Mouse (Mus musculus) G1E-ER4 (cell line): ENCODE data around the gene Wdr17. TPM values are rescaled to one million over a fixed set of nuclear protein-coding genes. Genes with fewer than 3 reads are reported as not detected.

Experiments
- GATA1 ChIP-seq: IDR thresholded peaks from one replicate; pipeline ENCODE4 v1.8.0; 2012; ENCODE audit warnings: low read length, inconsistent platforms
- polyA plus RNA-seq: library from polyadenylated mRNA; stranded (reverse); fragments of >175 nt; gene quantifications from 2 replicates; pipeline ENCODE4 v1.2.3, GENCODE M21; 2012

The Wdr17 gene
- not detected in 2 replicates for polyA plus RNA-seq

DNA sequence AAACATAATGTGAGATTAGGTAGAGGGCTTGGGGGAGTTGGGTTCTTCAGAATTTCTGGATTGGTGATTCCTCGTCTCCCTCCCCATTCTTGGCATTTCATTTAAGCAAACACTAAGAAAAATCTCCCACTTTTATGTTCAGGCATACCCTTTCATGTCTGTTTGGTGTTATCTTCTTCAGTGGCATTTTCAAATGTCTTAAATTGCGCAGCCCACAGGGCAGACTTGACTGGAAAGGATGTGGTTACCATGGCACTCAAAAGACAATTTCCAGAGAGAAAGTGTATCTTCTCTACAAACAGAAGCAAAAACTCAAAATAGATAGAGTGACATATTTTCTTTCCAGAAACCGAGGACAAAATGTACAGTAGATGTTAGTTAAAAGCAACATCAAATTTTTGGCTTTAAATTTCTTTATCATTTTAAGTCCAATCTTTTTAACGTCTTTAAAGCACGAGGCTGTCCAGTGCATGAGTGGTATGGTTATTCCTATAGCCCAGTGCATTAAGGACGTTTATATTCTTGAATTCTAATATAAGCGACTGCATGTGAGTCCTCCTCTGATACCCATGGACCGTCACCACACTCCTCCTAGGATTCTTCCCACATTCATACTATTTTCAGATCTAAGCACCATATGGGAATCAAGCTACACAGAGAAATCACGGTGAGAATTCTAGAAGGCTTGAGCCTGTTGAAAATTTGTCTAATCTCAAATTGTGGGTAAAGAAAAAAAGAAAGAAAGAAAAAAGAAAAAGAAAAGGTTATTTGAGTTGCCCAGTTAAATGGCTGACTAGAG is at the start of gene Wdr17:
TSS of gene Wdr17 (minus strand) at position 198 of the 799 bp plus-strand sequence.
- no peak for TF ChIP-seq GATA1

DNA sequence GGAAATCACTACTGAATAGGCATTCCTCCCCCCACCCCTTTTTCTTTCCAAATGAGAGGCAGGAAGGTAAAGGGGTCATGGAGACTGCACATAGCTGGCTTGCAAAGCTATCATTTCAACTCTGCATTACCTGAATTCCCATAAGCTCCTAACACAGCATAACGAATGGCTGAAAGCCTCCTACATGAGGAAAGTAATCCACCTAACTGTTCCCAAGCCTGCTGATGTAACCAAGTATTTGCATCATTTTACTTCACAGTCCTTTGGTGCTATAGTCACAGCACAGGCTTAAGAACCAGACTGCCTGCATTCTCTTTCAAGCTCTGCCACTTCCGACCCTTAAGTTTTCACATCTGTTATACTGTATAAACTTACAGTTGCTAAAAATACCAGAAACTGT is 45.3 kb upstream of the Wdr17 start:
- TF ChIP-seq GATA1, result no peak

DNA sequence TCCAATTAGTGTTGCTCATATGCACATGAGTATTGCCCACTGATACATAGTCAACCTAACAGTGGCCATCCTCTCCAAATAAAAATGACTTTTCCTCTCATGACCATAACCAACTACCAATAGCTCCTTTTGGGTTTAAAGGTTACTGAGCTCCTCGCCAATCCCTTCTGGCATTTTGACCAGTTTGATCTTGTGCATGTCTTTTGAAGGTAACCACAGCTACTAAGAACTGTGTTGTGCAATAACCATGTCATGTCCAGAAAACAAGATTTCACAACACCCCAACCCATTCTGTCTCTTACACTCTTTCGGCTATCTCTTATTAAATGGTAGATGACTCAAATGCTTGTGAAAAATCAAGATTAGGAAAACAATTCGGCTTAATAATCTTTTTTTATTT is 38.0 kb upstream of the Wdr17 start:
- TF ChIP-seq GATA1, result no peak

DNA sequence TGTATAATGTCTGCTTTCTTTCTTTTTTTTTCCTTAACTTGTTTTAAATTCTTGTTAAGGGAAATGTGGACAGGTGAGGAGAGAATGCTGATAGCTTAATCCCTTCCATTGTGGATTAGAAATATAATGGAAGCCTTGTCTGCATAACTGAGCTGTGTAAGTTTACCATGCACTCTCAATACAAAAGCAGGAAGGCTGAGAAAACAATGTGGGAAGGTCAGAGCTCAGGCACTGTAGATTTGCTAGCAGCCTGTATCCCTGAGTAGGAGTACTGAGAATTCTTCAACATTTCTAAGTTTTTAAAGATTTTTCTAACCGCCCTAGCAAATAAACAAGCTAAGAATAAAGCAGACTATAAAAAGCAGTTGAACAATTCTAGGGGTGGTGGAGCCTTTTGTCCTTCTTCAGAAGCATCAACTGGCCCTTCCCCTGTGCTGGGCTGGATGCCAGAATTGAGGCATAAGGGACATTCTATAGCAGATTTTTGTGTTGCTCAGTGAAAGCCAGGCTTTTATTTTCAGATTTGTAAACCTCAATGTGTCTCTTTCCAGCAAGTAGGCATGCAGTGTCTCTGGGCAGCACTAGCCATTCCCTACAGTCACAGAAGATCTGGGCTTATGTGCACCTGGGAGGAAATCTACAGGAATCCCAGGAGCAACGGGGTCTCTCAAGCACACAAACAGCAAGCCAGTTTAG is 35.3 kb upstream of the Wdr17 start:
- TF ChIP-seq GATA1, result no peak

DNA sequence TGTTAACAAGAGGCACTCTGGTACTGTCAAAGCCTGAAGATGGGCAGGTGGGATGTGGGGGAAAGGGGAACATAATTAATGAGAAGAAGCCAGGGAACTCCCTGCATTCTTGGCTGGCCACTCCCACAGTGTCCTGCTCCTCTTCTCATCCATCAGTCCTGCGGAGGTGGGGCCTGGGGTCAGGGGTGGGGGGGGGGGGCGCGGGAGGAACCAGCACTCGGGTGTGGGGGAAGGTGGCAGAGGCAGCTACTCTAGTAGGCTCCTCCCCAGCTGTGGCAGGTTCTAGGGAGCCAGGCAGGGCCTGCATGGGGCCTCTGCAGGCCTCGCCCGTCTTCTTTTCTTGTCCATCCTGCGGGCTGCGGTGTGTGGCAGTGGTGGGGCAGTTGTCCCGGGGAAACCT is 30.7 kb upstream of the Wdr17 start:
- no peak for TF ChIP-seq GATA1

DNA sequence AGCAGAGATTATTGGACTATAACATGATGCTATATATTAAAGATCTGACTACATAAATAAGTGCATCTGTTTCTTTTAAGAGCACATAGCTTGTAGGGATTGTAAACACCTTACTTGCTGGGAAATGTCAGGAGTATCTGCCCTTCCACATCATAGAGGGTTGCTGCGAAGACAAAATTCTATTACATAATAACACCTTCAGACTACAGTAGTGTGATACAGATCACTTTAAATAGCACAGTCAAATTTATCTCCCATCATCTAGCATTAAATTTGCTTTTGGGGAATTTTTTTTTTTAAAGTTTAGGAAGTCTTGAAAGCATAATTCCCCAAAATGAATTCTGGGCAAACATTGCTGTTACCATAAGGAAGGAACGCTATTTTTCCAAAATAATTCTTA is 25.9 kb upstream of the Wdr17 start:
- no peak for TF ChIP-seq GATA1

DNA sequence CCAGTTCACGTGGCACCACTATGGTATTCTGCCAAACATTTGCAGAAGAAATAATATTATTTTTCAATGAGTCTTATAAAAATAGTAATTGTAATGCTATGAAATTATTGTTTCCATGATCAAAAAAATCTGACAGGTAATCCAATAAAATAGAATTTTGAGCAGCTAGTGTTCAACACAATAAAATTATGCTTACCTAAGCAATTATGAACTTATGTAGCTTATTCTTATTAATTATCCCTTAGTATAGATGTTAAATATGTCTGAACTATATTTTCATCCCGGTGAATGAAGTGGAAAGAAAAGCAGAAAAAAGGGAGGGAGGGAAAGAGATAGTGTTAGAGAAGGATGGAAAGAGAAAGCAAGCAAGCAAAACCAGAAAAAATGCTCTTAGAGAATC is 12.5 kb upstream of the Wdr17 start:
- TF ChIP-seq GATA1, result no peak

DNA sequence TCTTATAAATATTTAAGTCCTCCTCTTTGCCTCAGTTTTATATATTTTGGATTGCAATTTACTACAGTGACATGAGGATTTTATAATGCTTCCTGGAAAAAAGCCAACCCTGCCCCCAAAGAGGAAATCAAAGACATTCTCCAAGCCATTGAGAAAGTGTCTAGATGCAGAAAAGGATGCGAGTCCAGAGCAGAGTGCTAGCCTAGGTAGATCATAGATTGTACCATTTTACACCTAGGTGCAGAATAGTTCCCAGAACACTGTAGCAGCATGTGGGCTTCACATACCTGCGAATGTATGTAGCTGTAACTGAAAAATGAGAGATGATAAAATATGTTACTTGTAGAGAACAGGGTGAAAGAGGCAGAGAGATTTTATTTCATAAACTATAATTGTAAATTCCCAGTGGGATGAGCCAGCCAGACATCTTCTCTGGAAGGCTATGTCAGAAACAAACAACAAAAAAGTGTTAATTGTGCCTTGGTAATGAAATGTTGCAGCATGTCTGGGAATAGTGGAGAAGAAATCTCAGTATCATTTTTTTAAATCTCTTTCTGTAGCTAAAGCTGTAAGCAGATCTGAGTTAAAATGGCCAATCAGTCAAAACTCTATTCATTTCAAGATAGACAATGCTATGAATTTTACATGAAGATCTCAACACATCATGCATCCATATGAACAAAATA is 7.8 kb upstream of the Wdr17 start:
- TF ChIP-seq GATA1, result no peak

DNA sequence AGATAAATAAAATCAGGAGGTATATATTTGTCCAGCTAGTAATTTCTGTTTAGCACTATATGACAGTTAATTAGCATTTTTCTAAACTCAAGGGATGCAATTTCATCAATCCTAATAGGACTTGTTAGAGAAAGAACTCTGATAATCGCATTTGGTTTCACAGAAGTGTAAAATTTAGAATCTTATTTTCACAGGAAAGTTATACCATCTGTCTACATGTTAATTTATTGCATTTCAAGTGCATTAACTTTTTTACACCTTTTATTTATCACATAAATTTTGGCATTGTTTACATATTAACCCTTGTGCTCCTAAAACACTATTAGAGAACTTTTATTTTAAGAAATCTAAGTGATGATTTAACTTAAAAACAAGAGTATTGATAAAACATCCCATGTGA is 7.2 kb upstream of the Wdr17 start:
- no peak for TF ChIP-seq GATA1

DNA sequence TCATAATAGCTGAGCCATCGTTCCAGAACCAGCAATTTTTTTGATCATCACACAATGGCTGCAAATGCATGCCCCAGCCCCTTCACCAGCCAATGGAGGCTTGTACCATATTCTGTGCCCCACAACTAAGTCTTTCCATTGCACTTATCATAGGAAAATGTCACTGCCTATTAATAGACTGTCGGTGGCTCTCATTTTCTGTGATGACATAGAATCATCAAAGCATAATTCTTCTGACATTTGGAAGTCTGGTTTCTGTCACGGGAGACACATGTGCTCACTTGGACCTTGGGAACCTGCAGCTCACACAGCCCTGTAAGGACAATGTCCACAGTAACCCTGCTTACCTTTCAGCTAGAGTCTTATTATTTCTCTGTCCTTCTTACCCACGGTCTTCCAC is 424 bp downstream of the Wdr17 start:
- TF ChIP-seq GATA1, result no peak

DNA sequence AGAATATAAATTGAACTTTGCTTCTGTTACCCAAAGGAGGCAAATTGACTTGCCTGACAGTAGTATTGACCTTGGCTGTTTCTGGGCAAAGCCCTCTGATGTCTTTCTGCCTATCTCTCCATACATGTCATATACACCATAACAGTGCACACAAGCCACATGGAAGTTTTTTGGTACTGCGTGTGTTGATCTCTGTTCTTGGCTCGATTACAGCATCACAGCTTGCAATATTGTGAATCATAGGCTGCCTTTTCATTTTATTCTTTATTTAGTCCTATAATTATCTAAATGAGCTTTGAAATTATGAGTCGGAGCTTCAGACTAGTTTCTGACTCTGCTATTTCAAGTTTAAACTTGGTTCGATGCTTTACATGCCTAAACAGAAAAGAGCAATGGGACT is 10.5 kb downstream of the Wdr17 start:
- no peak for TF ChIP-seq GATA1

DNA sequence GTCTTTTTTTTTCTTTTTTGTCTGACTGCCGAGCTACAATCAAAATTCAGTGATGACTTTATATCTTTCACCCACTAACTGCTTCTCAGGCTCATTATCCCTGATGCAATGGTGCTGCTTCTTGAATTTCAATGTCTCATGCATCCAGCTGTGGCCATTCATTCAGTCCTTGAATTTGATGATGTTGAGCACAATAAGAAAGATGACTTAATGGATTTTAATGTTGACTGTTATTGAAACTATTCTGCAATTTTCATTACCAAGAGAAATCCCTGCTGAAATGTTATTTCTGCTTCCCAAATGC is 22.3 kb downstream of the Wdr17 start:
- no peak for TF ChIP-seq GATA1

DNA sequence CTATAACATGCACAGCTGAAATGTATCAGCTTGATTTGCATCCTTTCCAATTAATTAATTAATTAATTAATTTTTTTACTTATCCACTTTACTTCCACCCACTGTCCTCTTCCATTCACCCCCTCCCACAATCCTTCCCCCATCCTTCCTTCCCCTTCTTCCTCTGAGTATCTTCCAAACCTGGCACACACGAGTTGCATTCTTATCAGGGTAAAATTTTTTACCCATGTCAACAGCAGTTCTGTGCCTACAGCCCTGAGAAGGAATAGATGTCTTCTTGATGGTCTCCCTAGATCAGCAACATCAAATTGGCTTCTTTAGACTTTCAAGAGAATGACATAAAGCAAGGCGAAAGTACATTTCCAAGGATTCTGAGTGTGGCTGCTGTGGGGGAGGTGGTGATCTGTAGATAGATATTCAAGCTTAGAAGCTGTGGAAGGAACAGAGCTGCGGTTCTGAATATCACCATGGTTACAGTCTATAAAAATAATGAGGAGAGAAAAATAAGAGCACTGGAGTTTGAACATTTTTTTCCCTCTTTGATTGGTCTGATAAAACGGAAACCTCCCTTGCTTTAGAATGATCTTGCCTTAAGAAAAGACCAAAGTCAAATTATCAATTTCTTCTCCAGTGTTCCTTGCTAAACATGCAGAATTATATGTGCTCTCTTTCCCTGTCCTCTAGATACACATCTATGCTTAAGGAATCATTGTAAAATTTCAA is 22.8 kb downstream of the Wdr17 start:
- TF ChIP-seq GATA1, result no peak

DNA sequence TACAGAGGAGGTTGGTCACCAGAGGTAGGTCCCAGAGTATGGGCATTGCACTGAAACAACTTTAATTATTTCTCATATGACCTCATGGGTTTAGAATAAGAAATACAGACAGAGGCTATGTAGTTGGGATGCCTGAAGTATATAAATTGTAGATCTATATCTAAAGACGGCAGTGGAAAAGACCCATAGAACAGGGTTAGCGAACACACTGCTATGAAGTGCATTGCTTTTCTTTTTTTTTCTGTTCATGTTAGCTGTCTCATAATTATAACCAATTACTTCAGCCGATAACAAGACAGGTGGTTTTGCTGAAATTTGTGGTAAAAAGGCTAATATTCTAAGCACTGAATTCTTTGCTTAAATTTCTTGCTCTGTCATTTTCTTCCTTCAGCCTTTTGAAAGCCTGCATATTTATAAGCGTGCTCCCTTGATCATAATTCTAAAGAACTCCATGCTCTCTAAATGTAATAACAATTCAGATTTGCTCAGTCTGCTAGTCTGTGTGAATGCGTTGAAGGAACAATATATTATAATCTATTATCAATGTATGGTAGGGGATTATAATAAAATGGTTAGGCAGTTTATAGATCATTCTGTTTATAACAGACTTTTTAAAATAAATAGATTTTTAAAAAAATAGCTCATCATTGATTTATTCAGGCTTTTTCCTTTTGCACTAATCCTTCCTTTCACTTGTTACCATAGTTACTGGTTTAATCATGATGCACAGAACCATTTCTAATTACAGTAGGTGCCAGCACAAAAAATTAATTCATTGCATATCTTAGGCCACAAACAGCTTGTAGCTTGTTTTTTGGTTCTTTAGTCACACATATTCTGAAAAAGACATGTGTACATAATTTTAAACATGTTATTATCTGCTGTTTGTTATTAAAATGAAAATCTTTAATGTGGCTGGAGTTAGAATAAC is 50.7 kb downstream of the Wdr17 start:
- no peak for TF ChIP-seq GATA1
